Mouse (Mus musculus) CD8-positive naive resting alpha-beta T cell, adult 2 months (primary cell): Measurements from ENCODE around the gene Cpox.
A peak's percentile ranks its signal among the peaks of the same experiment; 100 is the strongest.
"Not testable (repeated sequence)": the region's sequence is repeated elsewhere in the genome, so short reads cannot be mapped to it uniquely, and the experiment has no call there.

Source experiments
- DNase-seq, 2 experiments: peaks; one replicate each; pipeline ENCODE4 v3.0.0; 2022; ENCODE audit warnings: low read depth in 2 of 2, low spot score in 2 of 2

Gene Cpox

DNA sequence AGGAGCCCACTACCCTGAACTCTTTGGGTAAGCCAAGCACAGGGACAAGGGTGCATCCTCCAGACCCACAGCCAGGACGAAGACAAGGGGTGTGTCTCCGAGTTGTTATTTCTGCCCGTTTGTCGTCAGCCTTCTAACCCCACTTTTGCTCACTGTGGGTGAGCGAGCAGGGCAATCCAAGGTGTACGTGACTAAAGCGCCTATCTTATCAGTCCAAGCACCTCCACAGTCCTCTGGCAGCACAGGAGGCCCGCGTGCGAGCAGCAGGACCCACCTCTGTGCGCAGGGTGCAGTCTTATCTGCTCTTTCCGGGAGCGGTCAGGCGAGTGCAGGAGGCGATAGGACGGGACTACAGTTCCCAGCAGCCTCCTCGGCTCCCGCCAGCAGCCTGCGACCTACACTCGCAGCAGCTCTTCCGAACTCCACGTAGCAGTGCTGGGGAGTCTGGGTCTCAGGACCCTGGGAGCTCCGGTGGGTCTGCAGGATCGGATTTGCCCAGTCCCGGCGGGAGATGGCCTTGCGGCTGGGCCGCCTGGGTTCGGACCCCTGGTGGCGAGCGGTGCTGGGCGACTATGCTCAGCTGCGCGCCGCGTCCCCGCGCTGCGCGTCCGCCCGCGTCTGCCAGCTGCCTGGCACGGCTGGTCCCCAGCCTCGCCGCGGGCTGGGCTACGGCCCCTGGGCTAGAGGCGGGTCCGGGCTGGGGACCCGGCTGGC is at the start of gene Cpox:
TSS of gene Cpox (plus strand) at position 376 of the 714 bp plus-strand sequence.
- DNase-seq: peak; percentile 47 to 53

- no peak for DNase-seq
These were observed 47.7 kb upstream of the Cpox start for GRCm38 (mm10) chr16:58622377-58622776.

DNA sequence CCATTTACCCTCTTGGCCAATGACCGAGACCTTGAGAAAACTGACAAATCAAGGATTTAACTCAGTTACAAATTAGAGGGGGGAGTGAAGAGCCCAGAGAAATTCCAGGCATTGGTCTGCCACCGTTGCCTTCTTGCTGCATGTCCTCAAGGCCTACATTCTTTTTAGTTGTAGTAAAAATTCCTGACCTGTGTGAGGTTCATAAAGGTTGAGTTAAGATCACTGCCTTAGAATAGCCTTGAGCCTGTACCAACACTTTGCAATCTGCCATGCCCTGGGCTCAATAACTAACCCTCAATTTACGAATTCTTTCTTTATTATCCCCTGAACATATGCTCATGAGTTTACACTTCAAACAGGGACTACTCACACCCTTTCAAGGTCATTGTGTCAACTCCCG is 47.0 kb upstream of the Cpox start:
- no peak for DNase-seq

GRCm38 (mm10) chr16:58623944-58624343 is 46.1 kb upstream of the Cpox start:
- DNase-seq: peak in 1 of 2 experiments; percentile 13

- DNase-seq: no peak
These were observed 42.3 kb upstream of the Cpox start for GRCm38 (mm10) chr16:58627597-58628335.

- no peak for DNase-seq
These were observed 41.8 kb upstream of the Cpox start for GRCm38 (mm10) chr16:58628336-58628680.

GRCm38 (mm10) chr16:58628968-58629367 is 41.1 kb upstream of the Cpox start:
- DNase-seq: no peak

DNA sequence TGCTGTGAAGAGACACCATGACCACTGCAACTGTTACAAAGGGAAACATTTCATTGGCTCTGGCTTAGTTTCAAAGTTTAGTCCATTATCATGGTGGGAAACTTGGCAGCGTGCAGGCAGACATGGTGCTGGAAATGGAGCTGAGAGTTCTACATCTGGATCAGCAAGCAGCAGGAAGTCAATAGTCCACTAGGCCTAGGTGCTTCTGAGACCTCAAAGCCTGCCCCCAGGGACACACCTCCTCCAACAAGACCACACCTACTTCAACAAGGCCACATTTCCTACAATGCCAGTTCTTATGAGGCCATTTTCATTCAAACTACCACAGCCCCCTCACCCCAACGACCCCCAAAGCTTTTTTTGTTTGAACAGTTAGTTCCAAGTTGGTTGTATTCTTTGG is 40.4 kb upstream of the Cpox start:
- no peak for DNase-seq

- no peak for DNase-seq
These were observed 34.2 kb upstream of the Cpox start for GRCm38 (mm10) chr16:58635866-58636265.

DNA sequence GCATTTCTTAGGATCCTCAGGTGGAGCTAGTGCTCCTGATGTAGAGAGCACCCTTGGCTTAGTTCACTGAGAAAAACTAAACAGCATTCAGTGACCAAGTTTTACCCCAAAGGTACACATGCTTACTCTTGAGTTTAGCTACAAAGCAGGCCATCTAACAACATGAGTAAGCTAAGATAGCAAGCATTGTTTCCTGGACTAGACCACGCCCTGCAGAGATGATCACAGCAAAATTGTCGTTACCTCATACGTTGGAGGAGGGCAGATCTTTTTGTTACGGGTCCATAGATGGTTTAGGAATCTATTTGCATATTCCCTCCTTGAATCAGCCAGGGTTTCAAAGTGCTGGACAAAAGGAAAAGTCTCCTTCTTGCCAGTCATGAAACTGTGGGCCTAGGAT is 32.6 kb upstream of the Cpox start:
- DNase-seq: no peak

DNA sequence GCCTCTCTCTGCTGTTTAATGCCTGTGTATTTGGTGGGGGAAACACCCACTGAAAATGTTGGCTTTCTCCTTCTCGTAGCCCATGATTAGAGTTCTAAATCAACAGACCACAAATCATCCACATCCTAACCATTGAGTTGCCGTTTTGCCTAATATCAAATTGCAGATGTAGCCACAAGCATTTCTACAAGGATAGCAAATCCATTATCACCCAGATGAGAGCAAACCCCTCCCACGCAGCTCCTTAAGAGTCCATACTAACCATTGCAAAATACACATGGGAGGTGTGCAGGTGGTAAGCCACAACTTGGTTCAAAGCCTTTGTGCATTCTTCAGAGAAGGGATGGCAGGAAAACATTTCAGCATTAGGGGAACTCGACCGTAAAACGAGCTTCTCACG is 32.1 kb upstream of the Cpox start:
- no peak for DNase-seq

GRCm38 (mm10) chr16:58638689-58639175 is 31.4 kb upstream of the Cpox start, which contains the start of gene E330017A01Rik:
Gene E330017A01Rik (minus strand): TSS chr16:58638739.
- DNase-seq: no peak

- DNase-seq: no peak
These were observed 20.1 kb upstream of the Cpox start for GRCm38 (mm10) chr16:58649979-58650378.

DNA sequence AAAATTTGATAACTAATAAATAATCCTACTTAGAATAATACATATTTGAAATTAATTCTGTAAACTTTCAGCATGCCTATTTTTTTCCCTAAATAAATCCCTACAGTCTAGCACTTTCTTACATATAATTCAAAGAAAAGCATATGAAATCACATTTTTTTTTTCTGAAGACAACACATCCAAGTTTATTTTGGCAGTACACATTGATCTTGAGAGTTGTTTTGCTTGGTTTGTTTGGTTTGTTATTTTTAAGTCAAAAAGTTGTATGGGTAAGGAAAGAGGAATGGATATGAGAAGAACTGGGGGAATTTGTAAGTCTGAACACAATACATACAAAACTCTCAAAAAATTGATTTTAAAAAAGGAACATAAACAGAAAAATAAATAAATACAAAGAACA is 14.3 kb upstream of the Cpox start:
- no peak for DNase-seq

DNA sequence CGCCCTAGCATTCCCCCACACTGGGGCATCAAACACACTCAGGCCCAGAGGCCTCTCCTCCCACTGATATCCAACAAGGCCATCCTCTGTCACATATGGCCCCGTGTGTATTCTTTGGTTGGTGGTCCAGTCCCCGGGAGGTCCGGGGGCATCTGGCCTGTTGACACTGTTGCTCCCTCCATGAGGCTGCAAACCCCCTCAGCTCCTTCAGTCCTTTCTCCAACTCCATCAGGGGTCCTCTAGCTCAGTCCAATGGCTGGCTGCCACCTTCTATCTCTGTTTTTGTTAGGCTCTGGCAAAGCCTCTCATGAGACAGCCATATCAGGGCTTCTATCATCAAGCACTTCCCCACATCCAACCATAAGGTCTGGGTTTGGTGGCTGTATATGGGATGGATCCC is 13.6 kb upstream of the Cpox start:
- no peak for DNase-seq

GRCm38 (mm10) chr16:58658668-58659067 is 11.4 kb upstream of the Cpox start:
- no peak for DNase-seq

GRCm38 (mm10) chr16:58661826-58662225 is 8.3 kb upstream of the Cpox start:
- no peak for DNase-seq

GRCm38 (mm10) chr16:58662287-58662791 is 7.8 kb upstream of the Cpox start:
- no peak for DNase-seq

GRCm38 (mm10) chr16:58663021-58663420 is 7.1 kb upstream of the Cpox start:
- DNase-seq: no peak

- no peak for DNase-seq
These were observed 6.3 kb upstream of the Cpox start for GRCm38 (mm10) chr16:58663816-58664215.

DNA sequence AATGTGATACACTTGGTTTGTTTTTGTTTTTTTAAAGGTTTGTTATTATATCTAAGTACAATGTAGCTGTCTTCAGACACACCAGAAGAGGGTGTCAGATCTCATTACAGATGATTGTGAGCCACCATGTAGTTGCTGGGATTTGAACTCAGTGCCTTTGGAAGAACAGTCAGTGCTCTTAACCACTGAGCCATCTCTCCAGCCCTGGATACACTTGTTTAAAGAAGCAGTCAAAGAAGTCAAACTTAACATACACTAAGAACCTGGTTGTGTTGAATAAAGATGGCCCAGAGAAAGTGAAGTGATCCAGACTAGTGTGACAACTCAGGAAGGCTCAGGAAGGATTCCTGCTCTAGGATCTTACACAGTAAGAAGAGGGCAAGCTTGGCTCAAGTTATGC is 5.0 kb upstream of the Cpox start:
- DNase-seq: not testable (repeated sequence)

GRCm38 (mm10) chr16:58666681-58667080 is 3.4 kb upstream of the Cpox start:
- not testable (repeated sequence) for DNase-seq
